Mouse (Mus musculus): ENCODE results near the gene Alkbh1. TPM values are rescaled to one million over a fixed set of nuclear protein-coding genes. Genes with fewer than 3 reads are reported as not detected.

Alkbh1 gene
- total and polyA plus RNA-seq, 3 experiments, result 26.8 to 39.1 (median 37.3) TPM

GRCm38 (mm10) chr12:87407869-87408605 lies 35.8 kb downstream of the Alkbh1 start:
- no peaks in the 10 kb centered on the region for H3K79me2 ChIP-seq (replicated peaks; ENCODE audit: control insufficient read depth, extremely low read depth, insufficient read depth, poor library complexity, severe bottlenecking)
- no peaks in the 10 kb centered on the region for H3K27me3 ChIP-seq (replicated peaks)
- in situ Hi-C loops (cut with MboI; ENCODE audit: low pct_ligation_motif_present, low pct_unique_long_range_greater_than_20kb, low sequenced_read_pairs), result no loop called here
- dilution Hi-C loops (cut with MboI; ENCODE audit: extremely low pct_ligation_motif_present, extremely low pct_unique_long_range_greater_than_20kb, low sequenced_read_pairs), result no loop called here
- no peak overlapping the region for H3K4me3 ChIP-seq (replicated peaks in 1 of 3; ENCODE audit: low read depth in 2 of 3, low read length in 2 of 3, poor library complexity in 1 of 3)
- no peak overlapping the region for H3K27ac ChIP-seq (ENCODE audit: insufficient read depth, low read depth)
- peaks cover 12 to 19% of the 10 kb centered on the region in 2 experiments for H3K4me1 ChIP-seq (ENCODE audit: control insufficient read depth in 1 of 2, insufficient read depth in 2 of 2)
- no peak for TF ChIP-seq BHLHE40 (IDR thresholded peaks at IDR 0.05; ENCODE audit: low read depth, low read length)
- no peak for TF ChIP-seq MYC (IDR thresholded peaks at IDR 0.05; ENCODE audit: low read depth, low read length)
- TF ChIP-seq POLR2AphosphoS2 (IDR thresholded peaks at IDR 0.05; ENCODE audit: low read depth, low read length), result no peak
- no peak for TF ChIP-seq NRF1 (IDR thresholded peaks at IDR 0.05; ENCODE audit: low read depth, low read length)
- no peak for TF ChIP-seq JUN (IDR thresholded peaks at IDR 0.05; ENCODE audit: insufficient read depth, low read depth, low read length)
- no peak for TF ChIP-seq CHD2 (IDR thresholded peaks at IDR 0.05; ENCODE audit: low read length)
- TF ChIP-seq RCOR1 (conservative IDR thresholded peaks at IDR 0.05; ENCODE audit: low read depth, low read length), result no peak
- TF ChIP-seq EP300 (IDR thresholded peaks at IDR 0.05; ENCODE audit: low read length), result no peak
- no peak for TF ChIP-seq ZC3H11A (IDR thresholded peaks at IDR 0.05; ENCODE audit: low read depth, low read length)
- no peak for TF ChIP-seq SIN3A (IDR thresholded peaks at IDR 0.05; ENCODE audit: low read length)
- no peak for TF ChIP-seq E2F4 (IDR thresholded peaks at IDR 0.05; ENCODE audit: insufficient replicate concordance, low read depth, low read length)
- no peak for TF ChIP-seq ZKSCAN1 (IDR thresholded peaks at IDR 0.05; ENCODE audit: borderline replicate concordance, low read depth, low read length)
- TF ChIP-seq IRF4 (IDR thresholded peaks at IDR 0.05; ENCODE audit: low read depth, low read length), result no peak
- no peaks in the 10 kb centered on the region for H3K9me3 ChIP-seq (replicated peaks; ENCODE audit: low read length)
- H3K36me3 ChIP-seq (replicated peaks in 1 of 2; ENCODE audit: control insufficient read depth in 1 of 2, insufficient read depth in 1 of 2, low read length in 1 of 2), result no peaks in the 10 kb centered on the region
- H3K4me2 ChIP-seq (ENCODE audit: insufficient read depth, low read depth, poor library complexity, severe bottlenecking), result peak overlapping the region; percentile 25; the same call in 1 of the 2 replicates
- H3K9ac ChIP-seq (ENCODE audit: insufficient read depth, low read depth), result no peak overlapping the region
- no peak for DNase-seq (ENCODE audit: extremely low read depth)

- Histone ChIP-seq H3K27me3 (replicated peaks) (no peaks in the 10 kb centered on the region), H3K36me3 (replicated peaks in 1 of 2; ENCODE audit: control insufficient read depth in 1 of 2, insufficient read depth in 1 of 2, low read length in 1 of 2) (no peaks in the 10 kb centered on the region), H3K9me3 (replicated peaks; ENCODE audit: low read length) (no peaks in the 10 kb centered on the region), H3K4me2 (ENCODE audit: insufficient read depth, low read depth, poor library complexity, severe bottlenecking) (no peak overlapping the region), H3K4me1 (ENCODE audit: control insufficient read depth in 1 of 2, insufficient read depth in 2 of 2) (peaks cover 9 to 11% of the 10 kb centered on the region in 2 experiments), H3K4me3 (replicated peaks in 1 of 3; ENCODE audit: low read depth in 2 of 3, low read length in 2 of 3, poor library complexity in 1 of 3) (no peak overlapping the region), H3K27ac (ENCODE audit: insufficient read depth, low read depth) (no peak overlapping the region), H3K9ac (ENCODE audit: insufficient read depth, low read depth) (no peak overlapping the region), H3K79me2 (replicated peaks; ENCODE audit: control insufficient read depth, extremely low read depth, insufficient read depth, poor library complexity, severe bottlenecking) (no peaks in the 10 kb centered on the region)
- in situ Hi-C loops (cut with MboI; ENCODE audit: low pct_ligation_motif_present, low pct_unique_long_range_greater_than_20kb, low sequenced_read_pairs), result no loop called here
- TF ChIP-seq CHD1 (IDR thresholded peaks at IDR 0.05; ENCODE audit: low read depth, low read length) (no peak), RAD21 (IDR thresholded peaks at IDR 0.05; ENCODE audit: low read depth, low read length) (no peak), HCFC1 (IDR thresholded peaks at IDR 0.05; ENCODE audit: low read depth, low read length) (no peak), MEF2A (IDR thresholded peaks at IDR 0.05; ENCODE audit: borderline replicate concordance, low read depth, low read length) (no peak), ETS1 (conservative IDR thresholded peaks at IDR 0.05; ENCODE audit: low read depth, low read length) (no peak), JUN (IDR thresholded peaks at IDR 0.05; ENCODE audit: insufficient read depth, low read depth, low read length) (no peak), USF1 (IDR thresholded peaks at IDR 0.05; ENCODE audit: low read depth, low read length) (no peak), PAX5 (IDR thresholded peaks at IDR 0.05; ENCODE audit: low read length) (no peak), MAZ (IDR thresholded peaks at IDR 0.05; ENCODE audit: low read depth, low read length) (no peak), POLR2A (IDR thresholded peaks at IDR 0.05; ENCODE audit: low read depth, low read length) (no peak), GABPA (IDR thresholded peaks at IDR 0.05; ENCODE audit: insufficient replicate concordance, low read depth, low read length) (no peak), USF2 (conservative IDR thresholded peaks at IDR 0.05; ENCODE audit: low read depth, low read length) (no peak), ZNF384 (IDR thresholded peaks at IDR 0.05; ENCODE audit: low read depth, low read length) (no peak), TBP (conservative IDR thresholded peaks at IDR 0.05; ENCODE audit: low read depth, low read length) (no peak), BHLHE40 (IDR thresholded peaks at IDR 0.05; ENCODE audit: low read depth, low read length) (no peak), UBTF (IDR thresholded peaks at IDR 0.05; ENCODE audit: low read depth, low read length) (no peak)
- no peak for DNase-seq (ENCODE audit: extremely low read depth)
- dilution Hi-C loops (cut with MboI; ENCODE audit: extremely low pct_ligation_motif_present, extremely low pct_unique_long_range_greater_than_20kb, low sequenced_read_pairs), result no loop called here
Measured at GRCm38 (mm10) chr12:87405721-87406120, 38.1 kb downstream of the Alkbh1 start.
